ENCODE assay signal across 8 mouse cellular contexts in the genomic region with DNA sequence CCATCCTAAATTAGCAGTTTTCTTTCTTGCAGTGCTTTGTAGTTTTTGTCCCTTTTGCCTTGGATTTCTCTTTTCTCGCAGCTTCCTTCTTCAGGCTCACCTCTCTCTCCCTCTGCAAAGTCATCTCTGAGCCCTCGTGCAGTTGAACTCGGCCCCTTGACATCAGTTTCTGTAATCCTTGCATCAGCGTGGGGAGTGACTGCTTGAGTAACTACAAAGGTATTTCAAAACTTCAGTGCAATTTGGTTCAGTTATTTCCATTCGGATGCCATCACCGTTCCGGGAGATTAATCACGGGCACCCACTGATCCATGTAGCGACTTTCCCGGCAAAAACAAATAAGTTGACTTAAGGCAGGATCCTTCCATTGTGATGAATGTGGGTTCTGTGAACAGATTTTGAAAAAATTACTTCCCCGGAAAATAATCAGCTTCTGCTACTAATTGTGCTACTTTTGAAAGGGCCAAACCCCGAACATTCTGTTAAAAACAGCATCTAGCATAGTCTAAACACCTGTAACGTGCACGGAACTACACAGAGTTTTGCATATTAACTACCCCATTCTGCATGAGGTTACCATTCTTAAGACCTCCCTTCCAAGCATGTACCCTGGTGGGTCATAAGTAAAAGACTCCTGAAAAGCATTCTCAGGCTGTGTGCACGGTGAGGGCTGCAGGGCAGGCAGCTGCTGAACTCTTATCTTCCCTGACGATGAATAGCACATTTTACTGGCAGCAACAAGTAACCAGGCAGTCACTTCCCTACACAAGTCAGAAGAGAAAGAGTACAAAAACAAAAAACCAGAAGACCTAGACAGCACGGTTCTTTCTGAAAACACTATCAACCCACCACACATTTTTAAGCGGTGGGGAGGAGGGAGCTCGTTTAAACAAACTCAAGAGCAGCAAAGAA. TPM values are rescaled to one million over a fixed set of nuclear protein-coding genes. Genes with fewer than 3 reads are reported as not detected.
A peak's percentile ranks its signal among the peaks of the same experiment; 100 is the strongest.
DNase-seq lines count a peak whose midpoint lies in the region; ATAC-seq lines count a peak whose summit lies in the region.

No protein-coding gene starts in this region.

- ATAC-seq in embryonic facial prominence, embryonic 15.5 days (ENCODE audit: insufficient number of reproducible peaks, low FRiP score, low TSS enrichment, low read depth), result no peak
- ATAC-seq in intestine, embryonic 14.5 days (replicated peaks; ENCODE audit: low FRiP score, low TSS enrichment, low read depth), result no peak
- ATAC-seq in liver, embryonic 16.5 days (ENCODE audit: low read depth), result peak; percentile 44
- ATAC-seq in neural tube, embryonic 14.5 days (ENCODE audit: low read depth), result no peak

- H3K27ac ChIP-seq in embryonic facial prominence, embryonic 15.5 days (replicated peaks), result peak overlapping the region; percentile 84; the same call in 1 of the 2 replicates
- peak overlapping the region; percentile 94 for H3K27ac ChIP-seq in intestine, embryonic 14.5 days (ENCODE audit: low read depth)
- peak overlapping the region; percentile 99 for H3K27ac ChIP-seq in liver, embryonic 16.5 days (ENCODE audit: low read length)
- no peak overlapping the region for H3K27ac ChIP-seq in neural tube, embryonic 14.5 days (ENCODE audit: low read depth, low read length)

- H3K4me3 ChIP-seq in embryonic facial prominence, embryonic 15.5 days (replicated peaks), result peak overlapping the region; percentile 74
- H3K4me3 ChIP-seq in intestine, embryonic 14.5 days (ENCODE audit: low read depth, low read length), result peak overlapping the region; percentile 82
- peak overlapping the region; percentile 100 for H3K4me3 ChIP-seq in liver, embryonic 16.5 days (ENCODE audit: low read depth, low read length)
- peak overlapping the region; percentile 93 for H3K4me3 ChIP-seq in neural tube, embryonic 14.5 days (ENCODE audit: low read depth, low read length)

- peak overlapping the region; percentile 87 for H3K4me2 ChIP-seq in embryonic facial prominence, embryonic 15.5 days (replicated peaks)
- H3K4me2 ChIP-seq in intestine, embryonic 14.5 days (ENCODE audit: low read length), result peak overlapping the region; percentile 65
- peak overlapping the region; percentile 58 for H3K4me2 ChIP-seq in liver, embryonic 16.5 days (ENCODE audit: low read depth, low read length)
- H3K4me2 ChIP-seq in neural tube, embryonic 14.5 days (ENCODE audit: low read depth, low read length), result peak overlapping the region; percentile 69

- H3K27me3 ChIP-seq in embryonic facial prominence, embryonic 15.5 days, result no peaks in the 10 kb centered on the region
- H3K27me3 ChIP-seq in intestine, embryonic 14.5 days (replicated peaks; ENCODE audit: control insufficient read depth, insufficient read depth, low read length), result no peaks in the 10 kb centered on the region
- no peaks in the 10 kb centered on the region for H3K27me3 ChIP-seq in liver, embryonic 16.5 days (ENCODE audit: control insufficient read depth, insufficient read depth, low read depth, low read length)
- no peaks in the 10 kb centered on the region for H3K27me3 ChIP-seq in neural tube, embryonic 14.5 days (ENCODE audit: control insufficient read depth, insufficient read depth, low read length)

- peak; percentile 48 for DNase-seq in spleen, adult 12 weeks (ENCODE audit: low spot score)
- DNase-seq in spleen, adult 18-20 months, result no peak
- DNase-seq in intestine, embryonic 14.5 days (ENCODE audit: low spot score), result peak; percentile 62
- DNase-seq in cerebellum, adult 8-10 months, result no peak
- no peak for DNase-seq in right cerebral cortex, postnatal 10 days (ENCODE audit: low spot score in 2 of 2)

- H3K9ac ChIP-seq in embryonic facial prominence, embryonic 15.5 days, result 0 out of 2 replicates have a peak overlapping the region, but pooled peaks have one; percentile 70
- peak overlapping the region; percentile 77 for H3K9ac ChIP-seq in intestine, embryonic 14.5 days (ENCODE audit: low read length)
- H3K9ac ChIP-seq in liver, embryonic 16.5 days (ENCODE audit: low read depth, low read length), result peak overlapping the region; percentile 99
- peak overlapping the region; percentile 85; the same call in 1 of the 2 replicates for H3K9ac ChIP-seq in neural tube, embryonic 14.5 days (replicated peaks; ENCODE audit: low read depth, low read length)

- no peaks in the 10 kb centered on the region for H3K9me3 ChIP-seq in embryonic facial prominence, embryonic 15.5 days (replicated peaks)
- no peaks in the 10 kb centered on the region for H3K9me3 ChIP-seq in intestine, embryonic 14.5 days (ENCODE audit: control insufficient read depth, low read length)
- H3K9me3 ChIP-seq in liver, embryonic 16.5 days (replicated peaks; ENCODE audit: control insufficient read depth, low read length), result no peaks in the 10 kb centered on the region
- H3K9me3 ChIP-seq in neural tube, embryonic 14.5 days (ENCODE audit: control insufficient read depth, low read length), result no peaks in the 10 kb centered on the region

- peaks cover 4% of the 10 kb centered on the region; the same call in 1 of the 2 replicates for H3K4me1 ChIP-seq in embryonic facial prominence, embryonic 15.5 days
- H3K4me1 ChIP-seq in intestine, embryonic 14.5 days (replicated peaks; ENCODE audit: control insufficient read depth, insufficient read depth, low read length), result peaks cover 7% of the 10 kb centered on the region; the same call in 1 of the 2 replicates
- H3K4me1 ChIP-seq in liver, embryonic 16.5 days (ENCODE audit: control insufficient read depth, low read depth, low read length), result peaks cover 16% of the 10 kb centered on the region
- H3K4me1 ChIP-seq in neural tube, embryonic 14.5 days (ENCODE audit: control insufficient read depth, insufficient read depth, low read length), result peaks cover 7% of the 10 kb centered on the region; the same call in 1 of the 2 replicates

- H3K36me3 ChIP-seq in embryonic facial prominence, embryonic 15.5 days, result no peaks in the 10 kb centered on the region
- H3K36me3 ChIP-seq in intestine, embryonic 14.5 days (ENCODE audit: control insufficient read depth, insufficient read depth, low read length), result no peaks in the 10 kb centered on the region
- no peaks in the 10 kb centered on the region for H3K36me3 ChIP-seq in liver, embryonic 16.5 days (ENCODE audit: control insufficient read depth, insufficient read depth)
- no peaks in the 10 kb centered on the region for H3K36me3 ChIP-seq in neural tube, embryonic 14.5 days (ENCODE audit: control insufficient read depth, insufficient read depth, low read length)

- WGBS in embryonic facial prominence, embryonic 15.5 days, result 13% methylated on average over 19 of the region's 19 CpGs
- WGBS in intestine, embryonic 14.5 days, result 14% methylated on average over 19 of the region's 19 CpGs
- 19% methylated on average over 19 of the region's 19 CpGs for WGBS in liver, embryonic 16.5 days (ENCODE audit: insufficient replicate concordance)
- 10% methylated on average over 19 of the region's 19 CpGs for WGBS in neural tube, embryonic 14.5 days

RNA-seq across cellular contexts. Expression of gene Gadd45a, which starts 1.6 kb away (rescaled TPM):
- polyA plus RNA-seq in embryonic facial prominence, embryonic 15.5 days (2015; fragmentation: Nextera tagmentation; extraction: Ambion mirVana), result 14.9 and 18.5 TPM in 2 replicates
- 21.3 and 26.2 TPM in 2 replicates for polyA plus RNA-seq in intestine, embryonic 14.5 days (2014; fragmentation: Nextera tagmentation; extraction: Ambion mirVana)
- polyA plus RNA-seq in liver, embryonic 16.5 days (2015; fragmentation: Nextera tagmentation; extraction: Ambion mirVana), result 54.4 and 56.6 TPM in 2 replicates
- polyA plus RNA-seq in neural tube, embryonic 14.5 days (2014; fragmentation: Nextera tagmentation; extraction: Ambion mirVana), result 12.9 and 14.6 TPM in 2 replicates

Comparison
In these comparisons a context has a peak if more than half of its experiments do, and no peak if none do; other contexts are left out.
1. DNase-seq: peak in spleen, adult 12 weeks (single experiment) and intestine, embryonic 14.5 days (single experiment); none in spleen, adult 18-20 months (0 of 2), cerebellum, adult 8-10 months (single experiment) and right cerebral cortex, postnatal 10 days (0 of 2).
2. Peak in every context shown above with its lines, with median percentiles within 50 percentile points of each other: H3K4me2 ChIP-seq, H3K4me3 ChIP-seq and H3K9ac ChIP-seq.